Mouse (Mus musculus): ENCODE data around the gene Lingo2. TPM values are rescaled to one million over a fixed set of nuclear protein-coding genes. Genes with fewer than 3 reads are reported as not detected.

Gene Lingo2
- polyA plus RNA-seq, 1 experiment from 2014 or later: 0.09 TPM

GRCm38 (mm10) chr4:36540664-36541360 is 410.7 kb downstream of the Lingo2 start:
- Histone ChIP-seq H3K27ac (no peak overlapping the region), H3K9me3 (replicated peaks) (no peaks in the 10 kb centered on the region), H3K9ac (no peak overlapping the region), H3K36me3 (no peaks in the 10 kb centered on the region), H3K4me3 (replicated peaks) (no peak overlapping the region), H3K27me3 (no peaks in the 10 kb centered on the region), H3K4me1 (replicated peaks) (no peaks in the 10 kb centered on the region), H3K4me2 (no peak overlapping the region)
- ATAC-seq (ENCODE audit: low read depth) (no peak), DNase-seq (no peak)
- 34% methylated on average over 2 of the region's 2 CpGs for WGBS (ENCODE audit: insufficient replicate concordance)

- H3K27ac ChIP-seq: no peak overlapping the region
- H3K9me3 ChIP-seq (replicated peaks): no peaks in the 10 kb centered on the region
- WGBS (ENCODE audit: insufficient replicate concordance): 57% methylated on average over 2 of the region's 2 CpGs
- no peaks in the 10 kb centered on the region for H3K4me1 ChIP-seq (replicated peaks)
- DNase-seq (no peak), ATAC-seq (ENCODE audit: low read depth) (no peak)
- H3K36me3 ChIP-seq: no peaks in the 10 kb centered on the region
- H3K27me3 ChIP-seq: no peaks in the 10 kb centered on the region
- H3K4me3 ChIP-seq (replicated peaks): no peak overlapping the region
- no peak overlapping the region for H3K4me2 ChIP-seq
- H3K9ac ChIP-seq: no peak overlapping the region
Measured at GRCm38 (mm10) chr4:36533895-36534294, 417.7 kb downstream of the Lingo2 start.

- Histone ChIP-seq H3K4me3 (replicated peaks) (no peak overlapping the region), H3K4me2 (no peak overlapping the region)
- no peak for ATAC-seq (ENCODE audit: low read depth)
Measured at GRCm38 (mm10) chr4:36490255-36490654, 461.3 kb downstream of the Lingo2 start.

GRCm38 (mm10) chr4:36435211-36435610 is 516.3 kb downstream of the Lingo2 start:
- no peaks in the 10 kb centered on the region for H3K9me3 ChIP-seq (replicated peaks)
- no peaks in the 10 kb centered on the region for H3K4me1 ChIP-seq (replicated peaks)
- no peaks in the 10 kb centered on the region for H3K27me3 ChIP-seq
- no peak overlapping the region for H3K4me3 ChIP-seq (replicated peaks)
- H3K36me3 ChIP-seq: no peaks in the 10 kb centered on the region
- ATAC-seq (ENCODE audit: low read depth) (no peak), DNase-seq (no peak)
- no peak overlapping the region for H3K4me2 ChIP-seq
- no peak overlapping the region for H3K9ac ChIP-seq
- H3K27ac ChIP-seq: no peak overlapping the region
- WGBS (ENCODE audit: insufficient replicate concordance): 64% methylated on average over 3 of the region's 3 CpGs

More at GRCm38 (mm10) chr4:36490255-36490654, 461.3 kb downstream of the Lingo2 start:
- 40% methylated on average over 1 of the region's 1 CpGs for WGBS (ENCODE audit: insufficient replicate concordance)
- H3K27me3 ChIP-seq: no peaks in the 10 kb centered on the region
- no peak overlapping the region for H3K9ac ChIP-seq
- H3K27ac ChIP-seq: no peak overlapping the region
- DNase-seq: no peak
- no peaks in the 10 kb centered on the region for H3K4me1 ChIP-seq (replicated peaks)
- H3K36me3 ChIP-seq: no peaks in the 10 kb centered on the region
- no peaks in the 10 kb centered on the region for H3K9me3 ChIP-seq (replicated peaks)

- 40% methylated on average over 5 of the region's 5 CpGs for WGBS (ENCODE audit: insufficient replicate concordance)
- no peak for ATAC-seq (ENCODE audit: low read depth)
- no peaks in the 10 kb centered on the region for H3K9me3 ChIP-seq (replicated peaks)
Measured at GRCm38 (mm10) chr4:36426192-36426591, 525.4 kb downstream of the Lingo2 start.

GRCm38 (mm10) chr4:36407350-36407749 is 544.2 kb downstream of the Lingo2 start:
- Histone ChIP-seq H3K9ac (no peak overlapping the region), H3K4me3 (replicated peaks) (no peak overlapping the region), H3K27me3 (no peaks in the 10 kb centered on the region), H3K27ac (no peak overlapping the region), H3K4me1 (replicated peaks) (no peaks in the 10 kb centered on the region), H3K4me2 (no peak overlapping the region), H3K9me3 (replicated peaks) (no peaks in the 10 kb centered on the region), H3K36me3 (no peaks in the 10 kb centered on the region)
- WGBS (ENCODE audit: insufficient replicate concordance): 71% methylated on average over 3 of the region's 3 CpGs
- ATAC-seq (ENCODE audit: low read depth) (no peak), DNase-seq (no peak)

More at GRCm38 (mm10) chr4:36426192-36426591, 525.4 kb downstream of the Lingo2 start:
- H3K4me1 ChIP-seq (replicated peaks): no peaks in the 10 kb centered on the region
- H3K36me3 ChIP-seq: no peaks in the 10 kb centered on the region
- H3K9ac ChIP-seq: no peak overlapping the region
- no peak overlapping the region for H3K4me2 ChIP-seq
- H3K4me3 ChIP-seq (replicated peaks): no peak overlapping the region
- no peak for DNase-seq
- no peaks in the 10 kb centered on the region for H3K27me3 ChIP-seq
- no peak overlapping the region for H3K27ac ChIP-seq

- WGBS (ENCODE audit: insufficient replicate concordance): 68% methylated on average over 3 of the region's 3 CpGs
- Histone ChIP-seq H3K36me3 (no peaks in the 10 kb centered on the region), H3K9ac (no peak overlapping the region), H3K27me3 (no peaks in the 10 kb centered on the region), H3K4me3 (replicated peaks) (no peak overlapping the region), H3K4me1 (replicated peaks) (no peaks in the 10 kb centered on the region), H3K27ac (no peak overlapping the region), H3K9me3 (replicated peaks) (no peaks in the 10 kb centered on the region), H3K4me2 (no peak overlapping the region)
- DNase-seq (no peak), ATAC-seq (ENCODE audit: low read depth) (no peak)
Measured at GRCm38 (mm10) chr4:36368925-36369324, 582.6 kb downstream of the Lingo2 start.

GRCm38 (mm10) chr4:36354401-36354800 is 597.1 kb downstream of the Lingo2 start:
- no peaks in the 10 kb centered on the region for H3K27me3 ChIP-seq

GRCm38 (mm10) chr4:36331741-36332140 is 619.8 kb downstream of the Lingo2 start:
- Histone ChIP-seq H3K4me3 (replicated peaks) (no peak overlapping the region), H3K36me3 (no peaks in the 10 kb centered on the region), H3K9ac (no peak overlapping the region), H3K4me1 (replicated peaks) (no peaks in the 10 kb centered on the region), H3K27ac (no peak overlapping the region), H3K9me3 (replicated peaks) (no peaks in the 10 kb centered on the region), H3K4me2 (no peak overlapping the region), H3K27me3 (no peaks in the 10 kb centered on the region)
- no peak for DNase-seq
- 48% methylated on average over 1 of the region's 1 CpGs for WGBS (ENCODE audit: insufficient replicate concordance)
- no peak for ATAC-seq (ENCODE audit: low read depth)

More at GRCm38 (mm10) chr4:36354401-36354800, 597.1 kb downstream of the Lingo2 start:
- Histone ChIP-seq H3K4me3 (replicated peaks) (no peak overlapping the region), H3K9me3 (replicated peaks) (no peaks in the 10 kb centered on the region), H3K9ac (no peak overlapping the region), H3K4me2 (no peak overlapping the region), H3K4me1 (replicated peaks) (no peaks in the 10 kb centered on the region), H3K27ac (no peak overlapping the region), H3K36me3 (no peaks in the 10 kb centered on the region)
- ATAC-seq (ENCODE audit: low read depth) (no peak), DNase-seq (no peak)
- WGBS (ENCODE audit: insufficient replicate concordance): 49% methylated on average over 2 of the region's 2 CpGs

- no peak overlapping the region for H3K27ac ChIP-seq
- no peak for ATAC-seq (ENCODE audit: low read depth)
- no peak overlapping the region for H3K9ac ChIP-seq
- no peaks in the 10 kb centered on the region for H3K36me3 ChIP-seq
- no peak overlapping the region for H3K4me2 ChIP-seq
- no peaks in the 10 kb centered on the region for H3K4me1 ChIP-seq (replicated peaks)
- H3K9me3 ChIP-seq (replicated peaks): no peaks in the 10 kb centered on the region
- H3K4me3 ChIP-seq (replicated peaks): no peak overlapping the region
- no peak for DNase-seq
- no peaks in the 10 kb centered on the region for H3K27me3 ChIP-seq
Measured at GRCm38 (mm10) chr4:36325603-36326002, 625.9 kb downstream of the Lingo2 start.

GRCm38 (mm10) chr4:36313067-36313466 is 638.5 kb downstream of the Lingo2 start:
- Histone ChIP-seq H3K27me3 (no peaks in the 10 kb centered on the region), H3K36me3 (no peaks in the 10 kb centered on the region), H3K9ac (no peak overlapping the region), H3K4me3 (replicated peaks) (no peak overlapping the region), H3K9me3 (replicated peaks) (no peaks in the 10 kb centered on the region), H3K4me1 (replicated peaks) (no peaks in the 10 kb centered on the region), H3K27ac (no peak overlapping the region), H3K4me2 (no peak overlapping the region)
- ATAC-seq (ENCODE audit: low read depth): no peak
- DNase-seq: no peak
- 38% methylated on average over 2 of the region's 2 CpGs for WGBS (ENCODE audit: insufficient replicate concordance)

GRCm38 (mm10) chr4:36311431-36311830 is 640.1 kb downstream of the Lingo2 start:
- Histone ChIP-seq H3K4me2 (no peak overlapping the region), H3K9ac (no peak overlapping the region), H3K4me3 (replicated peaks) (no peak overlapping the region), H3K27me3 (no peaks in the 10 kb centered on the region), H3K9me3 (replicated peaks) (no peaks in the 10 kb centered on the region), H3K36me3 (no peaks in the 10 kb centered on the region), H3K27ac (no peak overlapping the region), H3K4me1 (replicated peaks) (no peaks in the 10 kb centered on the region)
- ATAC-seq (ENCODE audit: low read depth) (no peak), DNase-seq (no peak)
- WGBS (ENCODE audit: insufficient replicate concordance): 72% methylated on average over 6 of the region's 6 CpGs

Measured in liver, embryonic 13.5 days (tissue).